9 mouse cellular contexts compared by ENCODE assay signal in the genomic region with DNA sequence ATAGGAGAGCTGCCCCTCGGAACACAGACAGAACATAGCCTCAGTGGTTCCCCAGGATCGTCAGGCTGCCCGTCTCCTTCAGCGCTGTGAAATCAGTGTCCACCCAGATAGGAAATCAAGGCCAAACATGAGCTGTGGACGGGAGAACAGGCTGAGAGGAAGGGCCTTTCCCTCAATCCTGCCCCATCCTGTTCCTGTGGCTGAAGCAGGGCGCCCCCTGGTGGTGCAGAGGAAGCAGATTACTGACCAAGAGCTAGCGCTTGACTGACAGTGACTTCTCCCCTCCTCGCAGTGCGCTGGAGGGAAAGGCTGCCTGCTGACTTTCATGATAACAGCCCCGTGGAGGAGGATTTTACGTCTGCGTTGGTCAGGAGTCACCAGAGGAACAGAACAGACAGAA. TPM values are rescaled to one million over a fixed set of nuclear protein-coding genes. Genes with fewer than 3 reads are reported as not detected.
DNase-seq lines count a peak whose midpoint lies in the region; ATAC-seq lines count a peak whose summit lies in the region.
"Had no signal": no experiment of that assay in that cellular context is flagged by ENCODE, and none has a peak within 500 bp of the region (broad histone marks: within the 10 kb centered on the region; RNA-seq: fewer than 3 reads in every experiment).

No protein-coding gene starts in this region.

- ATAC-seq in CD4-positive, CD25-positive, alpha-beta regulatory T cell, adult 4 months, result no peak
- ATAC-seq in intestine, embryonic 16.5 days, result peak; percentile 31; the same call in 1 of the 2 replicates
- ATAC-seq in midbrain, embryonic 12.5 days (ENCODE audit: low FRiP score, low read depth), result peak; percentile 45

- peaks cover 10% of the 10 kb centered on the region; the same call in 1 of the 2 replicates for H3K4me1 ChIP-seq in intestine, embryonic 16.5 days (ENCODE audit: control insufficient read depth, insufficient read depth, low read length)
- H3K4me1 ChIP-seq in midbrain, embryonic 12.5 days, result peaks cover 8% of the 10 kb centered on the region

- no peaks in the 10 kb centered on the region for H3K9me3 ChIP-seq in intestine, embryonic 16.5 days (ENCODE audit: control insufficient read depth, low read length)
- H3K9me3 ChIP-seq in midbrain, embryonic 12.5 days, result no peaks in the 10 kb centered on the region

- H3K36me3 ChIP-seq in intestine, embryonic 16.5 days (ENCODE audit: control insufficient read depth, insufficient read depth, low read length), result no peaks in the 10 kb centered on the region
- H3K36me3 ChIP-seq in midbrain, embryonic 12.5 days, result no peaks in the 10 kb centered on the region

- no peak overlapping the region for H3K9ac ChIP-seq in intestine, embryonic 16.5 days (ENCODE audit: low read depth, low read length)
- no peak overlapping the region for H3K9ac ChIP-seq in midbrain, embryonic 12.5 days (replicated peaks)

- DNase-seq in CD4-positive, CD25-positive, alpha-beta regulatory T cell, adult 2 months (ENCODE audit: low read depth, low spot score), result peak; percentile 63
- DNase-seq in cerebellum, postnatal 4 days (ENCODE audit: low spot score in 2 of 2), result peak; percentile 62 to 71
- DNase-seq in gastrocnemius, postnatal 25 days, result peak; percentile 55
- DNase-seq in left cerebral cortex, postnatal 36 days (ENCODE audit: low spot score in 2 of 2), result peak; percentile 60
- peak; percentile 26 to 67 for DNase-seq in spleen, postnatal 10 days (ENCODE audit: low spot score in 2 of 2)

- H3K4me2 ChIP-seq in intestine, embryonic 16.5 days (ENCODE audit: low read depth, low read length), result no peak overlapping the region
- no peak overlapping the region for H3K4me2 ChIP-seq in midbrain, embryonic 12.5 days (replicated peaks)

- intact Hi-C loops in left cerebral cortex, postnatal 36 days (cut with DNase I), result loop anchor here (1.0 to 10.0 kb wide), 2 partner anchors 87 to 150 kb away; no protein-coding TSS in a partner anchor

- no peaks in the 10 kb centered on the region for H3K27me3 ChIP-seq in intestine, embryonic 16.5 days (replicated peaks; ENCODE audit: control insufficient read depth, insufficient read depth, low read length)
- peaks cover 10% of the 10 kb centered on the region for H3K27me3 ChIP-seq in midbrain, embryonic 12.5 days

- no peak overlapping the region for H3K4me3 ChIP-seq in intestine, embryonic 16.5 days (ENCODE audit: low read length)
- no peak overlapping the region for H3K4me3 ChIP-seq in midbrain, embryonic 12.5 days

- no peak overlapping the region for H3K27ac ChIP-seq in intestine, embryonic 16.5 days (ENCODE audit: low read length)
- H3K27ac ChIP-seq in midbrain, embryonic 12.5 days (replicated peaks), result no peak overlapping the region

- 13% methylated on average over 12 of the region's 12 CpGs for WGBS in intestine, embryonic 16.5 days
- 18% methylated on average over 12 of the region's 12 CpGs for WGBS in midbrain, embryonic 12.5 days

RNA-seq across cellular contexts. Expression of a gene that starts 18.0 kb away (rescaled TPM):
- 1 to 10 TPM; 3.1 to 3.5 TPM for polyA plus RNA-seq in CD4-positive, CD25-positive, alpha-beta regulatory T cell, adult 4 months (2017; shearing (Covaris generic))
- total RNA-seq in gastrocnemius, postnatal 25 days (2021), result not detected
- 0.22 and 0.43 TPM in 2 replicates for polyA plus RNA-seq in intestine, embryonic 16.5 days (2015; fragmentation: Nextera tagmentation; extraction: Ambion mirVana)
- total RNA-seq in left cerebral cortex, postnatal 36 days (2021), result not detected
- not detected in 2 replicates for polyA plus RNA-seq in midbrain, embryonic 12.5 days (2016; fragmentation: Nextera tagmentation; extraction: Ambion mirVana)
- total RNA-seq: neutrophil, adult 5-6 weeks had no signal

RNA-seq across cellular contexts. Expression of a gene that starts 21.8 kb away (rescaled TPM):
- not detected for polyA plus RNA-seq in CD4-positive, CD25-positive, alpha-beta regulatory T cell, adult 4 months (2017; shearing (Covaris generic))
- total RNA-seq in gastrocnemius, postnatal 25 days (2021), result under 1 TPM; 0.35 to 0.49 TPM
- 5.3 and 5.8 TPM in 2 replicates for polyA plus RNA-seq in intestine, embryonic 16.5 days (2015; fragmentation: Nextera tagmentation; extraction: Ambion mirVana)
- under 1 TPM; 0.25 to 0.36 TPM for total RNA-seq in left cerebral cortex, postnatal 36 days (2021)
- 0.50 and 0.66 TPM in 2 replicates for polyA plus RNA-seq in midbrain, embryonic 12.5 days (2016; fragmentation: Nextera tagmentation; extraction: Ambion mirVana)
- total RNA-seq: neutrophil, adult 5-6 weeks had no signal
